Mouse (Mus musculus): ENCODE results near the gene Smdt1.
"Not testable (repeated sequence)": the region's sequence is repeated elsewhere in the genome, so short reads cannot be mapped to it uniquely, and the experiment has no call there.

The Smdt1 gene

GRCm38 (mm10) chr15:82343368-82344287 lies 4.9 kb downstream of the Smdt1 start:
- DNase-seq (ENCODE audit: low read depth, low spot score) = no peak

- no peak for DNase-seq (ENCODE audit: low read depth, low spot score)
Observed at GRCm38 (mm10) chr15:82344971-82345370, 6.2 kb downstream of the Smdt1 start.

GRCm38 (mm10) chr15:82345820-82346470 lies 7.2 kb downstream of the Smdt1 start:
- DNase-seq (ENCODE audit: low read depth, low spot score) = peak; percentile 99

- peak; percentile 47 for DNase-seq (ENCODE audit: low read depth, low spot score)
Observed at GRCm38 (mm10) chr15:82346580-82347302, 8.0 kb downstream of the Smdt1 start.

- DNase-seq (ENCODE audit: low read depth, low spot score) = no peak
Observed at GRCm38 (mm10) chr15:82347303-82347676, 8.5 kb downstream of the Smdt1 start.

- DNase-seq (ENCODE audit: low read depth, low spot score) = no peak
Observed at GRCm38 (mm10) chr15:82347852-82348251, 9.1 kb downstream of the Smdt1 start.

GRCm38 (mm10) chr15:82348258-82348998 lies 9.7 kb downstream of the Smdt1 start:
- peak; percentile 42 for DNase-seq (ENCODE audit: low read depth, low spot score)

GRCm38 (mm10) chr15:82348999-82349341 lies 10.2 kb downstream of the Smdt1 start:
- no peak for DNase-seq (ENCODE audit: low read depth, low spot score)

GRCm38 (mm10) chr15:82350349-82350748 lies 11.6 kb downstream of the Smdt1 start:
- DNase-seq (ENCODE audit: low read depth, low spot score) = no peak

GRCm38 (mm10) chr15:82351480-82351879 lies 12.7 kb downstream of the Smdt1 start:
- DNase-seq (ENCODE audit: low read depth, low spot score) = no peak

GRCm38 (mm10) chr15:82353078-82353744 lies 14.5 kb downstream of the Smdt1 start:
- DNase-seq (ENCODE audit: low read depth, low spot score) = peak; percentile 53

- no peak for DNase-seq (ENCODE audit: low read depth, low spot score)
Observed at GRCm38 (mm10) chr15:82353745-82354113, 15.0 kb downstream of the Smdt1 start.

- peak; percentile 98 for DNase-seq (ENCODE audit: low read depth, low spot score)
Observed at GRCm38 (mm10) chr15:82354126-82354945, 15.6 kb downstream of the Smdt1 start, which contains the start of gene Ndufa6. Gene Ndufa6 (minus strand): TSS chr15:82354322.

- DNase-seq (ENCODE audit: low read depth, low spot score) = no peak
Observed at GRCm38 (mm10) chr15:82358431-82359260, 19.9 kb downstream of the Smdt1 start.

GRCm38 (mm10) chr15:82361459-82362018 lies 22.8 kb downstream of the Smdt1 start:
- no peak for DNase-seq (ENCODE audit: low read depth, low spot score)

- DNase-seq (ENCODE audit: low read depth, low spot score) = no peak
Observed at GRCm38 (mm10) chr15:82362234-82362633, 23.5 kb downstream of the Smdt1 start.

GRCm38 (mm10) chr15:82363801-82364200 lies 25.0 kb downstream of the Smdt1 start:
- DNase-seq (ENCODE audit: low read depth, low spot score) = not testable (repeated sequence)

- DNase-seq (ENCODE audit: low read depth, low spot score) = not testable (repeated sequence)
Observed at GRCm38 (mm10) chr15:82364561-82364960, 25.8 kb downstream of the Smdt1 start.

GRCm38 (mm10) chr15:82368146-82368545 lies 29.4 kb downstream of the Smdt1 start:
- no peak for DNase-seq (ENCODE audit: low read depth, low spot score)

Data from A20 (cell line).